Mouse (Mus musculus) thymus, adult 2 months (tissue): ENCODE measurements around the gene Gsk3b.
"Not testable (repeated sequence)": the region's sequence is repeated elsewhere in the genome, so short reads cannot be mapped to it uniquely, and the experiment has no call there.

ENCODE experiments used
- CTCF ChIP-seq: fragments of 200-500 bp; IDR thresholded peaks from 2 replicates; pipeline ENCODE4 v1.5.1; 2012; ENCODE audit warnings: mild to moderate bottlenecking, control low read depth, low read length, moderate library complexity, borderline replicate concordance; ENCODE audit not compliant: control insufficient read depth, poor library complexity, insufficient read depth; ENCODE audit errors: extremely low read depth
- POLR2A ChIP-seq: fragments of 200-500 bp; IDR thresholded peaks from 2 replicates; pipeline ENCODE4 v1.6.1; 2012; ENCODE audit warnings: mild to moderate bottlenecking, low read length, control low read depth, moderate library complexity; ENCODE audit not compliant: control insufficient read depth, poor library complexity, insufficient read depth; ENCODE audit errors: extremely low read depth

DNA sequence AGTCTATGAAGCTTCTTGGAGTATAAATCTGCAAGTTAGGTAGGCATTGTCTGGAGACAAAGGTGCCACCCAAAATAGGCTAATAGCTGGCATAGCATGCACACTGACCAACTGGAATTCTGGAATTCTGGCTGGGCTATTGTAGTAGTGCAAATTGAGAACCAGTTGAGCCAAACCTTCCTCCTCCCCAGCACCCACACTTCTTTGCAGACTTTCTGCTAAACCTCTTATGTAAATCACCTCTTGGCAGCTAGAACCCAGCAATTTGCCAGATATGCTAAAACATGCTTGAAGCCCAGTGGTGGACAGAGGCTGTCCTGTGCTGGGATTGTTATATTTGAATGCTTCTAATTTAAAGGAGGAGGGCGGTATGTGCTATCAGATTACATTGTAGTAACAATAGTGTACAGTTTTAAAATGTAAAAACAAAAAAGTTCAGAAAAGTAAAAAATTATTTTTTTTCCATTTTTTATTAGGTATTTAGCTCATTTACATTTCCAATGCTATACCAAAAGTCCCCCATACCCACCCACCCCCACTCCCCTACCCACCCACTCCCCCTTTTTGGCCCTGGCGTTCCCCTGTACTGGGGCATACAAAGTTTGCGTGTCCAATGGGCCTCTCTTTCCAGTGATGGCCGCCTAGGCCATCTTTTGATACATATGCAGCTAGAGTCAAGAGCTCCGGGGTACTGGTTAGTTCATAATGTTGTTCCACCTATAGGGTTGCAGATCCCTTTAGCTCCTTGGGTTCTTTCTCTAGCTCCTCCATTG lies 14.8 kb upstream of the Gsk3b start:
- not testable (repeated sequence) for TF ChIP-seq POLR2A, CTCF
